Mouse (Mus musculus) mature B cell (primary cell): ENCODE measurements at regions not wholly inside any gene's neighbourhood (a gene's known extent, or its start where the extent isn't known, plus 50 kb on each side); places are given as distances from the start of the nearest gene placed in this dataset.

ENCODE experiments used
- in situ Hi-C: fragments of 300-500 bp; cut with MboI; formaldehyde crosslinking; loops from 2 replicates; pipeline ENCODE4 v1.14.3; 2019

- in situ Hi-C loops = loop anchor here (25.0 kb wide), 2 partner anchors 281 to 481 kb away; partner anchors contain the start of gene Car3
These were observed 99.0 kb upstream of the Slc7a12 start for GRCm38 (mm10) chr3:14381421-14381992.

DNA sequence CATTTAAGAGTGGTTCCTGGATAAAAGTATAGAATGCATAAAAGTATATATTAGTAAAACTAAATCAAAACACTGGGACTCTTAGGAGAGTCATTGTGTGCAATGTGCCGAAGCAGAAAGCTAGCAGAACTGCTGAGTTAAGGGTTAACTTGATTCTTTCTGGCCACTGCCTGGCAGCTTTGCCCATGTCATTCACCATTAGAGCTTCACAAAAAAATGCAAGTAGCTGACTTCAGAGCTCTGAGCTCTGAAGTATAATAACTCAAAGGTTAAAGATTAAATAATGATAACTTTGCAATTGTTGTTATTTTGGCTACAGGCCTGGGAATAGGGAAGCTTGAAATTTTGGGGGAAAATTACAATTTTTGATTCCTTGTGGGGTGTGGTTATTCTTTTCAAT lies 89.8 kb upstream of the Slc7a12 start:
- in situ Hi-C loops = loop anchor here (25.0 kb wide), 2 partner anchors 272 to 472 kb away; partner anchors contain the start of gene Car3

- in situ Hi-C loops = loop anchor here (25.0 kb wide), 2 partner anchors 264 to 464 kb away; partner anchors contain the start of gene Car3
These were observed 81.8 kb upstream of the Slc7a12 start for GRCm38 (mm10) chr3:14398676-14399075.

DNA sequence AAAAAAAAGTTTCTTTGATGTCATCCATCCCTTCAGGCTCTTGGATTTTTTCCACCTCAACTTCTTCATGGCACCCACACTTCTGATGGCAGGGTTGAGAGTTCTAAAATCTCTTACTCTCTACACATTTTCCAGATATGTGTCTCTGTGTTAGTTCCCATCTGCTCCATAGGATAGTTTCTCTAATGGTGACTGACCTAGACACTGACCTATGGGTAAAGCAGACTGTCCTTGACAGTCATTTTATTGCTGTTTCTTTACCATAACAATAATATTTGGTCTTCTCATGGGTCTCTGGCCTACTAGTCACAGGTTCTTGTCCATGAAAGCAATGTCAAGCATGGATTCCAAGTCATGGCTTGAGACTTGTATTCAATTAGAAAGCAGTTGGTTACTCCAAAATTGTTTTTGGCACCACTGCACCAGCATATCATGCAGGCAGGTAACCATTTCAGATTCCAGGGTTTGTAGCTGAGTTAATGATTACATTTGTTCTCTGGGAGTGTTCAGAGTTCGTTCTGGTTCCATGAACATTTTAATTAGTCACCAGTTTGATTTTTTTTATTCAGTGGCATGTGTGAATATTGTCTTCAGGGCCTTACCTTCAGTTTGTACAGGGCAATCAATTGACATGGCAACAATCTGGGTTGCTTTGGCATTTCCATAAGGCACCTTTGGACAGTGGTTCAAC lies 71.9 kb upstream of the Slc7a12 start:
- in situ Hi-C loops = no loop called here
